ENCODE assay signal across 25 mouse cellular contexts in genomic region chr7:87371316-87371715, GRCm38 (mm10).
DNase-seq lines count a peak whose midpoint lies in the region; ATAC-seq and TF ChIP-seq lines count a peak whose summit lies in the region.
"Had no signal": no experiment of that assay in that cellular context is flagged by ENCODE, and none has a peak within 500 bp of the region (broad histone marks: within the 10 kb centered on the region; RNA-seq: fewer than 3 reads in every experiment).

No protein-coding gene starts in this region.

- no peak overlapping the region for H3K9ac ChIP-seq in intestine, postnatal 0 days (ENCODE audit: low read depth, low read length)
- H3K9ac ChIP-seq in intestine, embryonic 15.5 days: no peak overlapping the region
- no peak overlapping the region for H3K9ac ChIP-seq in liver, adult 2 months (ENCODE audit: low read depth, low read length)
- no peak overlapping the region for H3K9ac ChIP-seq in liver, embryonic 11.5 days (ENCODE audit: low read depth, low read length)
- no peak overlapping the region for H3K9ac ChIP-seq in lung, postnatal 0 days (replicated peaks; ENCODE audit: low read depth)
- H3K9ac ChIP-seq: forebrain, postnatal 0 days; heart, embryonic 13.5 days; hindbrain, embryonic 12.5 days; hindbrain, embryonic 15.5 days had no signal

- no peaks in the 10 kb centered on the region for H3K9me3 ChIP-seq in intestine, postnatal 0 days (ENCODE audit: control insufficient read depth)
- no peaks in the 10 kb centered on the region for H3K9me3 ChIP-seq in intestine, embryonic 15.5 days
- no peaks in the 10 kb centered on the region for H3K9me3 ChIP-seq in liver, embryonic 11.5 days (ENCODE audit: control insufficient read depth, low read length)
- H3K9me3 ChIP-seq in lung, postnatal 0 days (ENCODE audit: low read length): no peaks in the 10 kb centered on the region
- H3K9me3 ChIP-seq: G1E; heart, embryonic 10.5 days; heart, embryonic 13.5 days; hindbrain, embryonic 12.5 days; hindbrain, embryonic 15.5 days had no signal

- peak; percentile 86 for ATAC-seq in intestine, postnatal 0 days
- no peak for ATAC-seq in intestine, embryonic 15.5 days
- no peak for ATAC-seq in liver, embryonic 11.5 days (replicated peaks; ENCODE audit: low FRiP score)
- no peak for ATAC-seq in lung, postnatal 0 days
- ATAC-seq: forebrain, embryonic 14.5 days; forebrain, postnatal 0 days; Patski had no signal

- H3K4me1 ChIP-seq in intestine, postnatal 0 days (replicated peaks; ENCODE audit: control insufficient read depth, insufficient read depth, low read length): no peaks in the 10 kb centered on the region
- no peaks in the 10 kb centered on the region for H3K4me1 ChIP-seq in intestine, embryonic 15.5 days (replicated peaks)
- H3K4me1 ChIP-seq in liver, adult 2 months (ENCODE audit: control insufficient read depth, insufficient read depth, low read length): peaks cover 5% of the 10 kb centered on the region; the same call in 1 of the 2 replicates
- H3K4me1 ChIP-seq in liver, embryonic 11.5 days (replicated peaks; ENCODE audit: control insufficient read depth, insufficient read depth, low read length): no peaks in the 10 kb centered on the region
- H3K4me1 ChIP-seq in lung, postnatal 0 days (ENCODE audit: insufficient read depth, low read depth, low read length): no peaks in the 10 kb centered on the region
- H3K4me1 ChIP-seq: heart, embryonic 10.5 days; heart, embryonic 13.5 days; hindbrain, embryonic 12.5 days; hindbrain, embryonic 15.5 days had no signal

- no peaks in the 10 kb centered on the region for H3K36me3 ChIP-seq in intestine, postnatal 0 days (ENCODE audit: control insufficient read depth, insufficient read depth)
- no peaks in the 10 kb centered on the region for H3K36me3 ChIP-seq in intestine, embryonic 15.5 days
- peaks cover 4% of the 10 kb centered on the region; the same call in 1 of the 2 replicates for H3K36me3 ChIP-seq in liver, adult 2 months (ENCODE audit: control insufficient read depth, insufficient read depth, low read length)
- H3K36me3 ChIP-seq in liver, embryonic 11.5 days (ENCODE audit: control insufficient read depth, insufficient read depth, low read length): no peaks in the 10 kb centered on the region
- H3K36me3 ChIP-seq in lung, postnatal 0 days (ENCODE audit: insufficient read depth, low read length): no peaks in the 10 kb centered on the region
- H3K36me3 ChIP-seq: G1E; heart, embryonic 10.5 days; heart, embryonic 13.5 days; hindbrain, embryonic 12.5 days; hindbrain, embryonic 15.5 days had no signal

- TF ChIP-seq POLR2A in liver, adult 2 months (IDR thresholded peaks at IDR 0.05; ENCODE audit: extremely low read depth, insufficient read depth, low read length): no peak

- H3K27ac ChIP-seq in intestine, postnatal 0 days (ENCODE audit: low read depth, low read length): no peak overlapping the region
- no peak overlapping the region for H3K27ac ChIP-seq in intestine, embryonic 15.5 days
- no peak overlapping the region for H3K27ac ChIP-seq in liver, adult 2 months (replicated peaks; ENCODE audit: insufficient read depth, low read depth, low read length)
- no peak overlapping the region for H3K27ac ChIP-seq in liver, embryonic 11.5 days (ENCODE audit: low read depth, low read length)
- H3K27ac ChIP-seq in lung, postnatal 0 days (ENCODE audit: low read length): no peak overlapping the region
- H3K27ac ChIP-seq: heart, adult 2 months; heart, embryonic 10.5 days; heart, embryonic 13.5 days; hindbrain, embryonic 12.5 days; hindbrain, embryonic 15.5 days had no signal

- no peak for TF ChIP-seq EP300 in lung, postnatal 0 days (IDR thresholded peaks at IDR 0.05)

- H3K27me3 ChIP-seq in intestine, postnatal 0 days (replicated peaks; ENCODE audit: control insufficient read depth, insufficient read depth, low read length): no peaks in the 10 kb centered on the region
- H3K27me3 ChIP-seq in intestine, embryonic 15.5 days (replicated peaks): no peaks in the 10 kb centered on the region
- no peaks in the 10 kb centered on the region for H3K27me3 ChIP-seq in liver, adult 2 months (ENCODE audit: control insufficient read depth, insufficient read depth, low read length)
- H3K27me3 ChIP-seq in liver, embryonic 11.5 days (replicated peaks; ENCODE audit: control insufficient read depth, insufficient read depth, low read length): no peaks in the 10 kb centered on the region
- H3K27me3 ChIP-seq in lung, postnatal 0 days (replicated peaks; ENCODE audit: insufficient read depth, low read length): no peaks in the 10 kb centered on the region
- H3K27me3 ChIP-seq: CH12.LX; heart, embryonic 13.5 days; hindbrain, embryonic 12.5 days; hindbrain, embryonic 15.5 days; Patski had no signal

- no peak overlapping the region for H3K4me2 ChIP-seq in intestine, postnatal 0 days (replicated peaks; ENCODE audit: low read depth)
- H3K4me2 ChIP-seq in intestine, embryonic 15.5 days (replicated peaks): no peak overlapping the region
- no peak overlapping the region for H3K4me2 ChIP-seq in liver, embryonic 11.5 days
- no peak overlapping the region for H3K4me2 ChIP-seq in lung, postnatal 0 days (replicated peaks; ENCODE audit: low read depth, low read length)
- H3K4me2 ChIP-seq: heart, embryonic 13.5 days; hindbrain, embryonic 12.5 days; hindbrain, embryonic 15.5 days had no signal

- H3K79me2 ChIP-seq in liver, adult 2 months (ENCODE audit: control insufficient read depth, insufficient read depth, low read length): no peaks in the 10 kb centered on the region

- TF ChIP-seq CTCF in intestine, postnatal 0 days (IDR thresholded peaks at IDR 0.05; ENCODE audit: low read depth): no peak
- TF ChIP-seq CTCF in liver, adult 2 months (IDR thresholded peaks at IDR 0.05; ENCODE audit: low read depth, low read length): no peak
- no peak for TF ChIP-seq CTCF in lung, postnatal 0 days (IDR thresholded peaks at IDR 0.05)

- WGBS in intestine, postnatal 0 days: 58% methylated on average over 2 of the region's 2 CpGs
- WGBS in intestine, embryonic 15.5 days: 88% methylated on average over 2 of the region's 2 CpGs
- 29% methylated on average over 2 of the region's 2 CpGs for WGBS in liver, adult 2 months
- WGBS in liver, embryonic 11.5 days: 84% methylated on average over 2 of the region's 2 CpGs
- WGBS in lung, postnatal 0 days: 70% methylated on average over 2 of the region's 2 CpGs

- peak; percentile 84 for DNase-seq in liver, adult 2 months (ENCODE audit: extremely low read depth, low read depth, low spot score)
- DNase-seq in liver, embryonic 11.5 days (ENCODE audit: low spot score): no peak
- DNase-seq in lung, postnatal 0 days (ENCODE audit: low spot score): peak; percentile 16
- DNase-seq in lung, postnatal 14 days: no peak
- peak; percentile 57 for DNase-seq in fibroblast of lung, adult 2 months (ENCODE audit: low read depth)
- DNase-seq in right cerebral cortex, postnatal 10 days (ENCODE audit: low spot score in 2 of 2): no peak
- DNase-seq: adrenal gland, postnatal 10 days; adrenal gland, postnatal 36 days; B cell, adult 2 months; cerebellum, adult 18-20 months; cerebellum, adult 9-10 months; cerebellum, postnatal 14 days; forebrain, postnatal 0 days; gastrocnemius, postnatal 25 days; heart, adult 2 months had no signal

- no peak overlapping the region for H3K4me3 ChIP-seq in intestine, postnatal 0 days (ENCODE audit: low read depth, low read length)
- H3K4me3 ChIP-seq in intestine, embryonic 15.5 days (replicated peaks): no peak overlapping the region
- H3K4me3 ChIP-seq in liver, adult 2 months (ENCODE audit: insufficient read depth, low read depth, low read length): no peak overlapping the region
- no peak overlapping the region for H3K4me3 ChIP-seq in liver, embryonic 11.5 days (ENCODE audit: low read depth, low read length)
- H3K4me3 ChIP-seq in lung, postnatal 0 days (ENCODE audit: low read depth, low read length): no peak overlapping the region
- H3K4me3 ChIP-seq: heart, adult 2 months; heart, embryonic 10.5 days; heart, embryonic 13.5 days; hindbrain, embryonic 12.5 days; hindbrain, embryonic 15.5 days had no signal

Comparison
In these comparisons a context has a peak if more than half of its experiments do, and no peak if none do; other contexts are left out.
1. DNase-seq: peak in liver, adult 2 months (single experiment), lung, postnatal 0 days (single experiment) and fibroblast of lung, adult 2 months (single experiment); none in liver, embryonic 11.5 days (single experiment), lung, postnatal 14 days (single experiment) and right cerebral cortex, postnatal 10 days (0 of 2).